Mouse (Mus musculus): Measurements from ENCODE around the gene Rph3a. TPM values are rescaled to one million over a fixed set of nuclear protein-coding genes. Genes with fewer than 3 reads are reported as not detected.

Rph3a gene
- 237 TPM for polyA plus RNA-seq (2015; fragmentation: Illumina TruSeq; extraction: RNeasy Lipid Tissue Mini Kit (QIAGEN cat#74804); ENCODE audit: low read depth, low replicate concordance)

DNA sequence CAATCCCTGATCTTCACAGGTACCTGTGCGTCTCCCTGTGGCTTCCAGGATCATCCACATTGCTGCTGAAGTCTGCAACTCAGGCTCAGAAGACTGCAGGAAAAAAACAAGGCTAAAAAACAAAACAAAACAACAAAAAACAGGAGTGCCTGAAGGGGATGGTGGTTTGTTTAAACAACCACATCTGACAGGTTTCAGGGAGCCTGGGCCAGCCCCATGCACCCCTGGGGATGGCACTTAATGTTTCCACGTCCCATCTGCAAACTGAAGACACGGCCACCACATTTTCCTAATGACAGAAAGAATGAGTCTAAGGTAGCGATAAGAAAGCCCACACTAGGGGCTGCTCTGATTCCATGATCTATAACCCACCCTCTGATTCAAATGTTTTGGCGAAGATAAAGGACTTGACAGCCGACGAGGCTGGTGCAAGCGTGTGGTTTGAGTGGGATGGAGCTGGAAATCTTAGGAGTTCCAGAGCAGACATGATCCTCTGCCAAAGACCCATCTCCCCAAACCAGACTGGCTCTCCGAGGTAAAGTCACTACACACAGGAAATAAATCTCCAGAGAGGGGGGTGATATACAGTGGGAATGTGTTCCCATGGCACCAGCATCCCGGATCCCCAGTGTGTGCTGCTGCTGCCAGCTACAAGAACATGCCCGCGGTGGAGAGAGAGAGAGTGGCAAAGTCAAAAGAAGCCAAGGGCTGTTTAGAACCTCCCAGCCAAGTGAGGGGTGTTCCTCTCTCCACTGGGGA, at the start of gene Rph3a:
TSS of gene Rph3a (minus strand) at position 282 of the 759 bp plus-strand sequence.

DNA sequence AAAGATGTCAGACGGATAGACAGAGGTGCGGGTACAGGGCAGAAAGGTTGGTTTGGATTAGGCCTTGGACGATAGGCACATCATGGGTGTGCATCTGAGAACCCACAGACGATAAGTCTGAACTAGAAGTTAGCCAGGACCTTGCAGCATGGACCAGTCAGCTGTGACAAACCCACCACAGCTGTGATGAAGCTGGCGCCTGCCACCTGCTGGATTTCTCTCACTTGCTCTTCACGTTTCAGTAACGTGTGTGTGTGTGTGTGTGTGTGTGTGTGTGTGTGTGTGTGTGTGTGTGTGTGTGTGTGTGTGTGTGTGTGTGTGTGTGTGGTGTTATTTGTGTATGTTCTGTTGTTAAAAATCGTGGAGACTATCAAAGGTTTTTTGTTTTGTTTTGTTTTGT, 95.7 kb downstream of the Rph3a start, which contains the start of gene Oas1d:
TSS of gene Oas1d (plus strand) at position 333 of the 400 bp plus-strand sequence.

DNA sequence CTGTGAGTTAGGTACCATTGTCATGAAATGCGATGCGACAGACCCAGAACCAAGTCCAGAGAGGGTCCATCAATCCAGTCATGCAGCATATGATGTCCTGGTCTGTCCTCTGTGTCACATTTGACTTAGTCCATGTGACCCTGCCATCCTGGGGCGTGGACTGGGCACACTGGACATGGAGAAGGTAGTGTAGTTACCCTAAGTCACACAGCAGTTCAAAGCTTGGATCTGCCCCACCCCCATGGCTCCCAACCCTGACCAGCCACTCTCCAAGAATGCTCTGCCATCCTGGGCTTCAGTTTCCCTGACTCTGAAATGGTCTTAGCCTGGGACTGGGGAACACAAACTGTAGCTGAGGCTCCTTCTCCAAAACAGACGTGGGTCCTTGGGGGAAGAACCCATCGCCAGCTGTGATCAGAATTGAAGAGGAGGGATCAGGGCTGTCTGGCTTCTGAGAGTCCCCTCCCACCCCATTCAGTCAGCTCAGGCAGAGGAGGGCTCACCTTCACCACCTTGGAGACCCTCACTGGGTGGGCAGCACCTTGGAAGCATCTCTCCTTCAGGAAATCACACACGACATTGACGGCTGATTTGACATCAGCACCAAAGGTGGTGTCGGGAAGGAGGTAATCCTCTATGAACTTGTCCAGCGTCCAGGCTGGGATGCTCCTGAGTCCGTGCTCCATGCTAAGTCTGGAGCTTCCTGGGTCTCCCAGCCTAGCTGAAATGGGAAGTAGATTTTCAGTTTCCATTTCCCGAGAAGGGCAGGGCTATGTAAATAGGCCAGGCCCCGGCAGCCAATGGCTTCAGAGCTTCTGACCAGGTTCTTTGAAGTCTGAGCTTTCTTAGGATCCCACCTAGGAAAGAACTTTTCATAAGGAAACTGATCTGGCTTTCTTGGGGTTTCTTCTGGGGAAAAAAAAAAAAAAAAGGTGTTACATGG, 102.8 kb downstream of the Rph3a start, which contains the start of gene Oas1a:
TSS of gene Oas1a (minus strand) at position 731 of the 943 bp plus-strand sequence.

Other genes with a start within 250 kb of the Rph3a start
- not detected for gene Oas3, start 232.4 kb downstream of the Rph3a start, polyA plus RNA-seq (2015; fragmentation: Illumina TruSeq; extraction: RNeasy Lipid Tissue Mini Kit (QIAGEN cat#74804); ENCODE audit: low read depth, low replicate concordance)
- gene Oas1e, start 214.6 kb downstream of the Rph3a start, polyA plus RNA-seq (2015; fragmentation: Illumina TruSeq; extraction: RNeasy Lipid Tissue Mini Kit (QIAGEN cat#74804); ENCODE audit: low read depth, low replicate concordance) = not detected
- 1.1 TPM for gene Oas1c, start 197.6 kb downstream of the Rph3a start, polyA plus RNA-seq (2015; fragmentation: Illumina TruSeq; extraction: RNeasy Lipid Tissue Mini Kit (QIAGEN cat#74804); ENCODE audit: low read depth, low replicate concordance)
- not detected for gene Oas1f, start 162.7 kb downstream of the Rph3a start, polyA plus RNA-seq (2015; fragmentation: Illumina TruSeq; extraction: RNeasy Lipid Tissue Mini Kit (QIAGEN cat#74804); ENCODE audit: low read depth, low replicate concordance)
- gene Oas1h, start 148.7 kb downstream of the Rph3a start, polyA plus RNA-seq (2015; fragmentation: Illumina TruSeq; extraction: RNeasy Lipid Tissue Mini Kit (QIAGEN cat#74804); ENCODE audit: low read depth, low replicate concordance) = not detected
- not detected for gene Oas1g, start 122.5 kb downstream of the Rph3a start, polyA plus RNA-seq (2015; fragmentation: Illumina TruSeq; extraction: RNeasy Lipid Tissue Mini Kit (QIAGEN cat#74804); ENCODE audit: low read depth, low replicate concordance)
- 1.0 TPM for gene Oas1a, start 102.6 kb downstream of the Rph3a start, polyA plus RNA-seq (2015; fragmentation: Illumina TruSeq; extraction: RNeasy Lipid Tissue Mini Kit (QIAGEN cat#74804); ENCODE audit: low read depth, low replicate concordance)
- gene Oas1d, start 95.6 kb downstream of the Rph3a start, polyA plus RNA-seq (2015; fragmentation: Illumina TruSeq; extraction: RNeasy Lipid Tissue Mini Kit (QIAGEN cat#74804); ENCODE audit: low read depth, low replicate concordance) = not detected
- 84.5 TPM for gene Ptpn11, start 181.3 kb upstream of the Rph3a start, polyA plus RNA-seq (2015; fragmentation: Illumina TruSeq; extraction: RNeasy Lipid Tissue Mini Kit (QIAGEN cat#74804); ENCODE audit: low read depth, low replicate concordance)
- 675 TPM for gene Rpl6, start 194.4 kb upstream of the Rph3a start, polyA plus RNA-seq (2015; fragmentation: Illumina TruSeq; extraction: RNeasy Lipid Tissue Mini Kit (QIAGEN cat#74804); ENCODE audit: low read depth, low replicate concordance)
- 53.7 TPM for gene Hectd4, start 210.1 kb upstream of the Rph3a start, polyA plus RNA-seq (2015; fragmentation: Illumina TruSeq; extraction: RNeasy Lipid Tissue Mini Kit (QIAGEN cat#74804); ENCODE audit: low read depth, low replicate concordance)